Mouse (Mus musculus): ENCODE measurements around the gene Ppp1r36. TPM values are rescaled to one million over a fixed set of nuclear protein-coding genes. Genes with fewer than 3 reads are reported as not detected.

Gene Ppp1r36
- total RNA-seq (2018; cell fraction: chromatin; rRNA removed): not detected
- not detected for total RNA-seq (2018; cell fraction: cytosol; rRNA removed)
- not detected for total RNA-seq (2018; cell fraction: nucleus; rRNA removed)
- not detected in 3 replicates for polyA plus RNA-seq (2018)

DNA sequence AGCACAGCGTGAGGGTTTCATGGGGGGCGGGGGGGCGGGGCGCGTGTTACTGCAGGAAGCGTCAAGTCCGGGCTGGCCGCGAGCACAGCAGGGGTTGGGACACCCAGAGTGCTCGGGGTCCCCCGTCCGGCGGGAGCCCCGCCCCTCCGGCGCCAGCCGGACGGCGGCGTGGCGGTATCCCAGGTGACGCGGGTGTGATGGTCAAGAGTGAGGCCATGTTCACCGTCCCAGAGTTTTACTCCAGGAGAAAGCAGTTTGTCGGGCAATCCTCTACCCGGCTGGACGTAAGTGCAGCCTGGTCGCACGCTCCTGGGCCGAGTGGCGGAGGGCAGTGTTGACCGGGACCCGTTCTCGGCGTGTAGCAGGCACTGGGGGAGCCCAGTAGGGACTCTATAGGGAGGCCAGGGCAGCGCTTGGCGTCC lies at the start of gene Ppp1r36:
Gene Ppp1r36 (plus strand): TSS at position 106 of the 422 bp plus-strand sequence.
- Histone ChIP-seq H3K4me3 (ENCODE audit: inconsistent target) (no peak within 1 kb of the TSS), H3K79me2 (ENCODE audit: inconsistent target) (no peaks in the 10 kb centered on the region), H3K36me3 (ENCODE audit: inconsistent target) (no peaks in the 10 kb centered on the region), H3K27ac (no peak within 1 kb of the TSS)
- WGBS (ENCODE audit: missing documents): 21% methylated on average over 36 of the region's 37 CpGs

DNA sequence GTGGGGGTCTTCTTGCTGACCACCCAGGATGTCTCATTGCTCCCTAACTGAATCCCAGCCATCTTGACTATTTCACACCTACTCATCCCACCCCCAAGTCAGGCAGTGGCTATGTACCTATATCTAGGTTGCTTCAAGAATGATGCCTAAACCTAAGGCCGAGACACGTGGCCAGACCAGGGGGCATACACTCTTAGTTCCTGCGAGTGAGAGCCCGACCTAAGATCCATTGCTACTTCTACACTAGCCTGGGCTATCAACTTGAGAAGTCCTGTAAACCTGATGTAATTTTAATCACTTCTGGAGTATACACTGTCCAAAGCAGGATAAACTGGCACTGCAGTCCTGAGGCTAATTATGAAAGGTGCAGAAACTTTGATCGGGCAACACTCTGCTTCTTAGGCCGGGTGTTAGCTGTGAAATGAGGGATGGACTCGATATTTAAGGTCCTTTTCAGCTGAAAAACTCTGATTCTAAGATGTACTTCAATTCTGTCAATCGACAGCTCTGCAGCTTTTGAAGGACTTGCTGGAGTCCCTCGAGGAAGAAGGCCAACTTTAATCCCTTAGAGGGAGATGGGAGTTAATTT lies 49.0 kb upstream of the Ppp1r36 start:
- 7% methylated on average over 9 of the region's 9 CpGs for WGBS (ENCODE audit: missing documents)
- Histone ChIP-seq H3K27ac (peak overlapping the region; percentile 33), H3K36me3 (ENCODE audit: inconsistent target) (no peaks in the 10 kb centered on the region), H3K79me2 (ENCODE audit: inconsistent target) (peaks cover 76% of the 10 kb centered on the region), H3K4me3 (ENCODE audit: inconsistent target) (peak overlapping the region; percentile 51)

DNA sequence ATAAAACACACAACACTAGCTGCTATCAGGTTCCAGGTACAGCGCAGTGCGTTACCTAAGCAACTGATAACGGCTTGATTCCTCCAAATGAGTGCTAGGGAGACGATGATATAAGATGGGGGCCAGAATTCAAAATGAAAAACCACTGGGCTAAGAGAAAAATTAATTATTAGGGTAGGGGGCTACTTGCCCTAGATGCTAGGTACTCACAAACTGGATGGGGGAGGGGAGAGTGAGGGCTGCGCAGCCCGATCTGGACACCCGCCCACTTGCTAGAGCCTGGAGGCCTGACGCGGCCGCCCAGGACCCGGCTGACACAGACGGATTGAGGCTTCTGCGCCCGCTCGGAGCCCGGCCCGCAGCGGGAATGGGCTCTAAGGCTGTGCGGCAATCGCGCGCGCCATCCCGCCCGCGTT lies 48.5 kb upstream of the Ppp1r36 start:
- peak overlapping the region; percentile 51 for H3K4me3 ChIP-seq (ENCODE audit: inconsistent target)
- peak overlapping the region; percentile 33 for H3K27ac ChIP-seq
- H3K79me2 ChIP-seq (ENCODE audit: inconsistent target): peaks cover 76% of the 10 kb centered on the region
- no peaks in the 10 kb centered on the region for H3K36me3 ChIP-seq (ENCODE audit: inconsistent target)
- 2% methylated on average over 26 of the region's 26 CpGs for WGBS (ENCODE audit: missing documents)

DNA sequence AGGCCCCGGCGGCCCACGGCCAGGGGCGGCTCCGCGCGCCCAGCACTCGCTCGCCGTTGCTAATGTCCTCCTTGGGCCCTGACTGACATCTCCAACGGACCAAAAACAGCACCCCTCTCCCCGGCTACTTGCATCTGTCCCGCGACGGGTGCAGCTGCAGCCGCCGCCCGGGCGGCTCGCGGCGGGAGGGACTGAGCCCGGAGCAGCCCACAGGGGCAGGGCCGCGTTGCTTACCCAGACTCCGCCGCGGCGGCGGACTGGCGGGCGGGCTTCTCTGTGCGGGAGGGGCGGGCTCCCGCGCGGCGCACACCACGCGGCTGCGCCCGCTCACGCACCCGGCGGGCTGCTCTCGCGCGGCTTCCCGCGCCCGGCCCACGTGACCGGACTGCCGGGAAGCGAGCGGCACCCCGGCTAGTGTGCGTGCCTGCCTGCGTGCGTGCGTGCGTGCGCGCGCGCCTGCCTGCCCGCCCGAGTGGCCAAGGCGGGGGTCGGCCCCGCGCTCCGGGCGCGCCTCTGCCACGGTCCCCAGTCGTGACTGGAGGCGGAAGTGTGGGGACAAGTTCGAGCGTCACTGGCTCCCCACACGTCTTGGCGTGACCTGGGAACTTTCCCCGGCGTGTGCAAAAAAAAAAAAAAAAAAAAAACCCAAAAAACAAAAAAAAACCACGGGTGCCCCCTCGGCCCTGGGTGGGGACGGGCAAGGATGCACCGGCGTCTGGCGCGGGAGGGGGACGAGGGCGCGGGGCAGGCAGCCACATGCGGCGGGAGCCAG lies 47.9 kb upstream of the Ppp1r36 start, which contains the start of gene Zbtb25:
Gene Zbtb25 (minus strand): TSS at position 397 of the 772 bp plus-strand sequence.
- Histone ChIP-seq H3K79me2 (ENCODE audit: inconsistent target) (peaks cover 76% of the 10 kb centered on the region), H3K27ac (peak within 1 kb of the TSS; percentile 52), H3K4me3 (ENCODE audit: inconsistent target) (peak within 1 kb of the TSS; percentile 51), H3K36me3 (ENCODE audit: inconsistent target) (no peaks in the 10 kb centered on the region)
- WGBS (ENCODE audit: missing documents): under 1% methylated on average over 59 of the region's 96 CpGs

DNA sequence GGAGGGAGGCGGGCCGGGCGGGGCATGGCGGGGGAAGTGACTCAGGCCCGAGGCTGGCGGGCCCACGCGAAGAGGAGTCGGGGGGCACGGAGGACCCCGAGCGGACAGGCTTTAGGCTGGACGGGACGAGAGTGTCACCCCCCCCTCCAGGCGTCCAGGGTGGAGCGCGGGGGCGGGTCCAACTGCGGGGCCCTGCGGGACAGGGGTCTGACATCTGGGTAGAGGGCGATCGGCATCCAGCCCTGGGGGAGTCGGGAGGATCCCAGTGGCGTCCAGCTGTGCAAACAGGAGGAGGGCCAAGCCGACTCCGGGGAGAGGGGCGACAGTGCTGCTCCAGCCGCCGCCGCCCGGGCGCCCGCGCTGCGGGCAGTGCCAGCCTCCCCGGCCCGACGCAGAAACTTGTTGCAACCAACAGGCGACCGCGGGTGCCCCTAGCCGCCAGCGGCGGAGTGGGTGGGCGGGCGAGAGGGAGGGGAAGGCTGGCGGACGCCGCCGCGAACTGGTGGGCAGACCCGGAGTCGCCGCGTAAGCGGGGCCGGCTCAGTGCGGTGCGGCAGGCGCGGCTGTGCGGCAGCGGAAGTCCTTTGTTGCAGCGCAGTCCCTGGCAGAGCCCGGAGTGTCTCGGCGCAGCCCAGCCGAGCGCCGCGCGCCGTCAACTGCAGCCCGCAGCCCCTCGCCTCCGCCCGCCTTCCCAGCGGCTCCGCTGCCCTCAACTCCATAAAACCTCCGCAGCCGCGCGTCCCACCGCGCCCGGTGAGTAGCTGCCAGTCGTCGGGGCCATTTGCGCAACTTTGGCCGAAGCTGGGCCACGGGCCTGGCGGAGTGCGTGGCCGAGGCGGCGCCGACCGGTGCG lies 47.1 kb upstream of the Ppp1r36 start, which contains the start of gene Zbtb1:
Gene Zbtb1 (plus strand): TSS at position 289 of the 853 bp plus-strand sequence.
- H3K79me2 ChIP-seq (ENCODE audit: inconsistent target): peaks cover 76% of the 10 kb centered on the region
- WGBS (ENCODE audit: missing documents): under 1% methylated on average over 93 of the region's 99 CpGs
- peak within 1 kb of the TSS; percentile 75 for H3K27ac ChIP-seq
- no peaks in the 10 kb centered on the region for H3K36me3 ChIP-seq (ENCODE audit: inconsistent target)
- peak within 1 kb of the TSS; percentile 73 for H3K4me3 ChIP-seq (ENCODE audit: inconsistent target)

DNA sequence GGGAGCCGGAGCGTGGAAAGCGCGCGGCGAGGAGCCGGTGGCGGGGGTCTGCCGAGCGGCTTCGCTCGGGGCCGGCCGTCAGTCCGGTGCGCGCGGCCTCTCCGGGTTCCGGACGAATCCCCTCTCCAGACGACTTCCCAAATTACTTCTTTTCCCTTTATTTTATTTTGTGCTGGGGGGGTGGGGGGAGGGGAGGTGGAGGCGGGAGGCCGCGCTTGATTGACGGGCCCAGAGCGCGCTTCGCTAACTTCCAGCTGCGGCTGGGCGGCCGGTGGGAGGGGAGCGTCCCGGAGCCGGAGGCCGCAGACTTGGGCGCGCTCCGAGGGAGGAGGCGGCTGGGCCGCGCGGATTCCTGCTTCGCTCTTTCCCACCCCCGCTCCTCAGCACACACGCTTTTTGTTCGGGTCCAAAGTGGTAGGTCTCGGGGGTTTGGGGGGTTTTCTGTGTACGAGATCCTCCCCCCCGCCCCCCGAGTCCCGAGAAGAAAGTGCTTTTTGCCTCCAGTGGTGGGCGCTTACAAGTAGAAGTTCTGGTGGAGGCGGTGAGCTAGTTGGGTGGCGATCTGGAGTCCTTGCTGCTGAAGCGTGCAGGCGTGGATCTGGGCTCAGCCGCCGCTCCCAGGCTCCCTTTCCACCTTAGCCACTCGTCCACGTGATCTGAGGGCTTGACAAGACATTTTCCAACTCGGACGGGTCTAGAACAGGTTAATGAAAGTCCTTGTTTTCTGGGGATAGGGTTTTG lies 46.3 kb upstream of the Ppp1r36 start:
- 2% methylated on average over 49 of the region's 63 CpGs for WGBS (ENCODE audit: missing documents)
- Histone ChIP-seq H3K27ac (peak overlapping the region; percentile 75), H3K79me2 (ENCODE audit: inconsistent target) (peaks cover 76% of the 10 kb centered on the region), H3K36me3 (ENCODE audit: inconsistent target) (no peaks in the 10 kb centered on the region), H3K4me3 (ENCODE audit: inconsistent target) (peak overlapping the region; percentile 73)

DNA sequence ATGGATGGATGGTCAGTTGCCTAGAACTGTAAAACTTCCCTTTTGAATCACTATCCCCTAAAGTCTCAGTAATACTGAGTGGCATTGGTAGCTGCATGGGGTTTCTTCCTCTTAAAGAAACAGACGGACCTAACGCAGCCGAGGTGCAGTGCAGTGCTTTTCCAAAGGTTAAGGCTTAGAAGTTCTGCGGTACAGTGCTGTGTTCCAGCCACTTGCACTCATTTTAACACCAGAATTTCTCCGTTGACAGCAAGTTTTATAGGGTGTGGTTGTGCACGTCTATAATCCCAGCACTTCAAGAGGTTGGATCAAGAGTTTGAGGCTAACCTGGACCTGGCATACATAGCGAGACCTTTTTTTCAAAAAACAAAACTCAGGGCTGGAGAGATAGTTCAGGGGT lies 45.3 kb upstream of the Ppp1r36 start:
- Histone ChIP-seq H3K27ac (peak overlapping the region; percentile 75), H3K4me3 (ENCODE audit: inconsistent target) (peak overlapping the region; percentile 73), H3K36me3 (ENCODE audit: inconsistent target) (no peaks in the 10 kb centered on the region), H3K79me2 (ENCODE audit: inconsistent target) (peaks cover 76% of the 10 kb centered on the region)
- 20% methylated on average over 7 of the region's 7 CpGs for WGBS (ENCODE audit: missing documents)

DNA sequence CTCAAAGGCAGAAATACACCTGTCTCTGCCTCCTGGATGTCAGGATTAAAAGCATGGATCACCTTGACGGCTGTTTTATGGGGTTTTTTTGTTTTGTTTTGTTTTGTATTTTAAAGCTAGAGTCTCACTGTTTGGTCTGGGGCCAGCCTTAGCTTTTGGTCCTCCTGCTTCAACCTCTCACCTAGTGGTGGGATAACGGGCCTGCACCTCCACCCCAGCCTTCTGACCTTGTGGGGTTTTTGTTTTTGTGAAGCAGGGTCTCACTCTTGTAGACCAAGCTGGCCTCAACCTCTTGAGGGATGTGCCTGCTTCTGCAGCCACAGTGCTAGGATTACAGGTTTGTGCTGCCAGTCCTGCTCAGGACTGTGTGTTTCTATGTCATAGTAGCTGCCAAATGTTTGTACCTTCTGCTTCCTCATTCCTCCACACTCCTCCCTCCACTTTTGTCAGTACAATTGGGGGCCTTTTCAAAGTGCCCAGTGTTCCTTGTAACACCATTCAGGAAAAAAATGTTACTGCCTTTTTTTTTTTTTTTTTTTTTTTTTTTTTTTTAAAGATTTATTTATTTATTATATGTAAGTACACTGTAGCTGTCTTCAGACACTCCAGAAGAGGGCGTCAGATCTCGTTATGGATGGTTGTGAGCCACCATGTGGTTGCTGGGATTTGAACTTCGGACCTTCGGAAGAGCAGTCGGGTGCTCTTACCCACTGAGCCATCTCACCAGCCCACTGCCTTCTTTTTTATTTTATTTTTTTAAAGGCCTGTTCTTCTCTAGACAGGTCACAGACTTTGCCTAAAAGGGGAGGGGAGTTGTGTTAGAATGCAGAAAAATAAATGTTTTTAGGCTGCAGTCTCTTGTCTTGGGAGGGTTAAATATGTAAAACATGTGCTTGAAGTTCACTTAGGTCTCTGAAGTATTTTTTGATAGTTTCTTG lies 44.2 kb upstream of the Ppp1r36 start:
- 86% methylated on average over 5 of the region's 7 CpGs for WGBS (ENCODE audit: missing documents)
- peaks cover 76% of the 10 kb centered on the region for H3K79me2 ChIP-seq (ENCODE audit: inconsistent target)
- H3K27ac ChIP-seq: no peak overlapping the region
- no peak overlapping the region for H3K4me3 ChIP-seq (ENCODE audit: inconsistent target)
- H3K36me3 ChIP-seq (ENCODE audit: inconsistent target): no peaks in the 10 kb centered on the region

DNA sequence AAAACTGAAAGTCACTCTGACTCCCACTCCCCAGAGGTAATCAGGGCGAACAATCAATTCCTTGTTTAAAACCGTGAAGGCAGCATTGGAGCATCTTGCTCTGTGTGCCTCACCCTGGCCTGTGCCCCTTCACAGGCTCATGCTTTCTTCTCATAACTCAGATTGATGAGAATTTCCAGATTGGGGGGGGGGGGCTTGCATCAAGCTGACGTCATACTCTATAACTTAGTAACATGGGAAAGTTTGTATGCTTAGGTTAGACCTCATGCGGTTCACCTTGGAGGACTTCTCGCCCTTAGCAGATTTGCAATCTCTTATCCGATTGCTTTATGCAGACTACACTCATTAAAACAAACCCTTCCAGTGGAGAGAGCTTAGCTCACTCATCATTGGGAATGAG lies 43.3 kb upstream of the Ppp1r36 start:
- H3K79me2 ChIP-seq (ENCODE audit: inconsistent target): peaks cover 77% of the 10 kb centered on the region
- no peaks in the 10 kb centered on the region for H3K36me3 ChIP-seq (ENCODE audit: inconsistent target)
- 92% methylated on average over 6 of the region's 6 CpGs for WGBS (ENCODE audit: missing documents)
- H3K27ac ChIP-seq: no peak overlapping the region
- no peak overlapping the region for H3K4me3 ChIP-seq (ENCODE audit: inconsistent target)

DNA sequence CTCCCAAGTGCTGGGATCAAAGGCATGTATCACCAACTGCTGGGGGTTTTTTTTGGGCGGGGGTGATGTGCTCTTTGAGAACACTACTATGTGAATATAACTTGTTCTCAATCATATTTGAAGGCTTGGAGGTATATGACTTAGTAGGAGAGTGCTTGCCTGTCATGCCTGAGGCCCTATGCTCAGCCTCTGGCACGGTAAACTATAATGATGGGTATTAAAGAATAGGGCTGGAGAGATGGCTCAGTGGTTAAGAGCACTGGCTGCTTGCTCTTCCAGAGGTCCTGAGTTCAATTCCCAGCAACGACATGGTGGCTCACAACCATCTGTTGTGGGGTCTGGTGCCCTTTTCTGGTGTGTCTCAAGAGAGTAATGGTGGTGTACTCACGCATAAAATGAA lies 42.4 kb upstream of the Ppp1r36 start:
- H3K79me2 ChIP-seq (ENCODE audit: inconsistent target): peaks cover 87% of the 10 kb centered on the region
- H3K36me3 ChIP-seq (ENCODE audit: inconsistent target): no peaks in the 10 kb centered on the region
- 96% methylated on average over 3 of the region's 4 CpGs for WGBS (ENCODE audit: missing documents)
- no peak overlapping the region for H3K27ac ChIP-seq
- no peak overlapping the region for H3K4me3 ChIP-seq (ENCODE audit: inconsistent target)

DNA sequence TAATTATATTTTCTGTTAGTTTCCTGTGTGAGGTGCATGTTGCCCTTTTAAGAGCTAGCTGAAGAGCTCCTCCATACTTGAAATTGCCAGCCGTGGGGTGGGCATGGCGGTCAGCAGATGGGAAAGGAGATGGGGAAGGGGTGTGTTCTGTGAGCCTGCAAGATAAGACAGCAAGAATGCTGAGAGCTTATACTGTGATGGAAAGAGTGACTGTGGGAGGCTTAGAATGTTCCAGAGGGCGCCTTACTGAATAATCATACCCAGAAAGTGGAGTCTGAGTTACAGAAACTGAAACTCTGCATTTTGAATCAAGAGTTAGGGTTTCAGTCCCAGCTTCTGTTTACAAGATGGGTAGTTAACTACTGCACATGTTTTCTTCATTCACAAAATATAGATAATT lies 41.8 kb upstream of the Ppp1r36 start:
- WGBS (ENCODE audit: missing documents): 82% methylated on average over 3 of the region's 3 CpGs
- H3K79me2 ChIP-seq (ENCODE audit: inconsistent target): peaks cover 93% of the 10 kb centered on the region

DNA sequence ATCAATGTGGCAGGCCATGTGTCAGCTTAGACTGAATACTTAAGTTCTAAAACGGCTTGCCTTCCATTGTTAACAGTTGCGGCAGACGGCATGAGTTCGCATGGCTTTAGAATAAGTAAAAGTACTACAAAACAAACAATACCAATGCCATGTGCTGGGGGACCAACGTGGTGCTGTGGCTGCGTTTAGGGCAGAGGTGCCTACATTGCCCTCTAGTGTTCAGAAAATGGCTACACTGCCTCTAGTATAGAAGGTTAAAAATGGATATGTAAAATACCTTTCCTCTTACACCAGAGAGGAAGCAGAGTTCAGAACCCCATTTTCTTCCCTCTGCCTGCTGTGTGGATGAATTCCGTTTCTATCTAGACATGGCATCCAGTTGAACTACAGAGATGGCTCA lies 40.7 kb upstream of the Ppp1r36 start:
- no peak overlapping the region for H3K4me3 ChIP-seq (ENCODE audit: inconsistent target)
- peak overlapping the region; percentile 25; the same call in 1 of the 2 replicates for H3K27ac ChIP-seq
- WGBS (ENCODE audit: missing documents): 29% methylated on average over 7 of the region's 7 CpGs
- no peaks in the 10 kb centered on the region for H3K36me3 ChIP-seq (ENCODE audit: inconsistent target)
- peaks cover 100% of the 10 kb centered on the region for H3K79me2 ChIP-seq (ENCODE audit: inconsistent target)

More for the DNA sequence above, 41.8 kb upstream of the Ppp1r36 start:
- H3K27ac ChIP-seq: no peak overlapping the region
- H3K36me3 ChIP-seq (ENCODE audit: inconsistent target): no peaks in the 10 kb centered on the region
- no peak overlapping the region for H3K4me3 ChIP-seq (ENCODE audit: inconsistent target)

DNA sequence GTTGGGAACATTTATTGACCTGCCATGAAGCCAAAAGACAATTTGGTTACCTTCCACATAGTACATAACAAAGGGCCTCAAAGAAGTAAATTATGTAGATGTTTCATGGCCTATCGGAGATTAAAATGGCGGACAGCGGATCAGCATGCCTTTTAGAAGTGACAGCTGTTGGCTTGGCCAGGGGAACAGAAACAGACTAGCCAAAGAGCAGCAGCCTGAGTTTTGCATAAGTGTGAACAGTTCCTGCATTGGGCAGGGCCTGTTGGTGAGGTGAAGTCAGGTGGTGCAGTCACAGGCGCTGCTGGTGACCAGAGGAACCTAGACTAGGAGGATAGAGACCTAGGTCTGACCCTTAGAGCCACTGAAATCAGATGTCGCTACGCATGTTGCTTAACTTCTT lies 40.3 kb upstream of the Ppp1r36 start:
- WGBS (ENCODE audit: missing documents): 74% methylated on average over 6 of the region's 6 CpGs
- Histone ChIP-seq H3K36me3 (ENCODE audit: inconsistent target) (no peaks in the 10 kb centered on the region), H3K4me3 (ENCODE audit: inconsistent target) (no peak overlapping the region), H3K27ac (peak overlapping the region; percentile 25), H3K79me2 (ENCODE audit: inconsistent target) (peaks cover 100% of the 10 kb centered on the region)

Data from macrophage (primary cell).